Mouse (Mus musculus) stomach, postnatal 0 days (tissue): ENCODE measurements at regions not wholly inside any gene's neighbourhood (a gene's known extent, or its start where the extent isn't known, plus 50 kb on each side); places are given as distances from the start of the nearest gene placed in this dataset.

Source experiments
- CTCF ChIP-seq: IDR thresholded peaks from 2 replicates; pipeline ENCODE4 v1.5.1; 2016; ENCODE audit warnings: antibody characterized with exemption, low read depth, mild to moderate bottlenecking, moderate library complexity
- EP300 ChIP-seq: optimal IDR thresholded peaks from 2 replicates; pipeline ENCODE3; 2016; ENCODE audit warnings: antibody characterized with exemption

DNA sequence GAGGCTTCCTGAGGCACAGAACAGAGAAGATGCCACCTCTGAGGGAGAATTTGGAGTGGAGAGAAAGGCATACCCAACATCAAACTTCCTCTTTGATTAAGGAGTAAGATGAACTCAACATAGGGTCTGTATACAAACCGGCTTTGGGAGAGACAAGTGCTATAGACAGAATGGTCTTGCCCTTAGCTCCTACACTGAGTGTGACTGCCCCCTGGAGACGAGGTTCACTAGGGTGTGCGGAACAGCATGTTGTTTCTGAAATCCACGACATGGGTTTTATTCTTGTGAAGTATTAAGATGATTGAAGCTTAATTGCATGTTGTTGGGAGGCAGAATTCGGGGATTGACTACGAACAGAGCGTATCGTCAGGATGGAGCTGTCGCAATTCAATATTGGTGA is 244.9 kb upstream of the Usp25 start:
- peak; percentile 75 for TF ChIP-seq CTCF
- TF ChIP-seq EP300: no peak
